Mouse (Mus musculus): Measurements from ENCODE around the gene Zc2hc1b.

The Zc2hc1b gene

DNA sequence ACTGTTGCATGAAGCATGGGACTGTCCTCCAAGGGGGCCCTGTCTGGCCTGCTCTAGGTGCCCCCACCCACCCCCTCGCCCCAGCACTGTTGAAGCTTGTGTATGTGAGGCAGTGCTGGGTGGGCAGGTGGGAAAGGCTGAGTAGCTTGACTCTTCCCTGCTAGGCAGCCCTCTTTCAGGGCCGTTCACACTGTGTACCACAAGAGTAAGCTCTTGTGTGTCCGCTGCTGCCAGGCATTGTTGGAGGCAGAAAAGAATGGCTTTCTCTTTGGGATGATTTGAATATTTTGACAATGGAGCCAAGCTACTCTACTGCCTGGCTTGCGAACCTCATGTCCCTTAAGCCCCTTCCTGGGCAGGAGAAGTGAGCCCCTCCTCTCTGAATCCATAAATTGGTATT, 62.8 kb downstream of the Zc2hc1b start:
- no peak for DNase-seq (ENCODE audit: low spot score in 2 of 2)

DNA sequence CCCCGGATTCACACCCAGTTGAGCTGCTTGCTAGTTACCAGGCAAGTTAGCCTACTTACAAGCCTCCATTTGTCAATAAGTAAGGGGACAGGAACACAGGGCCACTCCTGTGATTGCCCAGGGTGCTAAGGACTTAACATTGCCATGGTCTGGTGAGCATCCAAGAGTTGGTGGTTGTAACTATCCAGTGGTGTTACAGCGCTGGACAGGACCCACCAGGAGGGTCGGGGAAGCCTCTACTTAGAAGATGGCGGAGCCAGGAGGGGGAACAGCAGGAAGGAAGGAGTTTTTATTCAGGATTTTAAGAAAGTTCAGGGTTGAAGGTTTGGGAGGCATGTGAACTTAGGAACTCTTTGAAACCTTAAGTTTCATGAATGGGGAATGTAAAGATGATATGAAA, 64.2 kb downstream of the Zc2hc1b start:
- DNase-seq (ENCODE audit: low spot score in 2 of 2) = no peak

DNA sequence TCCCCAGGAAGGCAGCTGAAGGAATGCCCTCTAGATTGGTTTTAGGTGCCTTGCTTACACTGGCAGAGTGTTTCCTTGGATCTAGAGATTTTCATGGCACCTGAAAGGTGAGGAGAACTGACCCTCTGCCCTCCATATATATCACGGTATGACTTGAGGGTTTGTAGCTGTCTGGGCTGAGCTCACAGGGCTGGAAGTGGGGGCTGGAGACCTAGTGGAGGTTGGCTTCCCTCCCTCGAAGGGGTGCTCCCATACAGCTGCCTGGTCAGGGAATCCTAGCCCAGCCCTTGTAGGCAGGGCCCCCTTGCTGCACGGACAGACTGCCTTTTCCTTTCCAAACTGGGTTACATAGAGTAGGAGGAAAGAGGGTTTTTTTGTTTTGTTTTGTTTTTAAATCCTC, 65.0 kb downstream of the Zc2hc1b start:
- no peak for DNase-seq (ENCODE audit: low spot score in 2 of 2)

DNA sequence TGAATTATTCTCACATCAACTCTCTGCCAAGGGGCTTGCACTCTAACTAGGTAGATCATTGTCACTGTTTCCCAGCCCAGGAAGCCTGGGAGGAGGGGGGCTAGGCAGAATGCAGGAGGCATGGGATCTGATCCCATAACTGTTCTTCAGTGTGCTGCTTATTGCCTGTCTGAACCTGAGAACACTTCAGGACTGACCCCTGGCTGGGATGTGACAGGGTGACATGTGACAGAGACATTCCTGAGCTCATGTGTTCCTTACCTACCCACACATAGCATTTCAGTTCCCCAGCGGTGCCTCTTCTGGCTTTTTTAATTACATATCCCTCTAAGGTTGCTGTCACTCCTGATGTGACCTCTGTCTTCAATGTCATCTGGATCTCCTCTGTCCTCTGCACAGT, 68.0 kb downstream of the Zc2hc1b start:
- no peak for DNase-seq (ENCODE audit: low spot score in 2 of 2)

DNA sequence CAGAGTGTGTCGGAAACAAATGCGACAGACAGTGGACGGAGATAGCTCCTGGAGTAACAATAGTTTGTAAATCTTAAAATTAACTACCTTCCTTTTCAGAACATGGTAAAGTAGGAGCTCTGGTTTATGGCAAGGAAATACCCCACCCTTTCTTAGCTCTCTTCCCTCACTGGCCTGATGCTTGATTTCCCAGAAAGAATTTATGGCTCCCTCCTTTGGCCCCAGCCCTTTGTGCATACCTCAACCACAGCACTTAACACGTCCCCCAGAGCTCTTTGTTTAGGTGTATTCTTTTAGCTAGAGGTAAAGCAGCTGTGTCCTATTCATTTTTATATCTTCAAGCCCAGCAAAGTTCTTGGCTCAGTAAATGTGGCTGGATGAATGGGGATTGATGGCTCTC, 69.0 kb downstream of the Zc2hc1b start:
- DNase-seq (ENCODE audit: low spot score in 2 of 2) = no peak

DNA sequence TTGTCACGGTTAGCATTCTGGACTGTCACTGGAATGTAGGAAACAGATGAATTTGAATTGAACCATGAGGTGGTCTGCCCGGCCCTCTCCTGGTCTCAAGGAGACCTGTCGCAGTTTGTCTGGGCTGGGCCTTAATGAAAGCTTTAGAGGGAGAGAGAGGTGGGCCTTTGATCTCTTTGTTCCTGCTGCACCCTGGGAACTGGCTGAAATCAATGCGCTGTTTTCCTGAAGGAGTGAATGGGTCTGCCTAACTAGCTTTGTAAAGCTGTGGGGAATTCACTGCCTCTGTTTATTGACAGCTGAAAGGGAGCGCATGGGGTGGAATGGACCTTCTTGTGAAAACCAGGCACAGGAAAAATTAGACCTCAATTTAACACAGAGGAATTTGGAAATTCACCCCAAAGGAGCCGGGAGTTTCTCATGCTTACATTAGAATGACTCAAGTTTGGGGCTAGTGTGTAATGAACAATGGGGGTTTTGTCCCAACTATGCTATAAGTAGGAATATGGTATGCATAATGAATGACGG, 69.7 kb downstream of the Zc2hc1b start:
- DNase-seq (ENCODE audit: low spot score in 2 of 2) = no peak

DNA sequence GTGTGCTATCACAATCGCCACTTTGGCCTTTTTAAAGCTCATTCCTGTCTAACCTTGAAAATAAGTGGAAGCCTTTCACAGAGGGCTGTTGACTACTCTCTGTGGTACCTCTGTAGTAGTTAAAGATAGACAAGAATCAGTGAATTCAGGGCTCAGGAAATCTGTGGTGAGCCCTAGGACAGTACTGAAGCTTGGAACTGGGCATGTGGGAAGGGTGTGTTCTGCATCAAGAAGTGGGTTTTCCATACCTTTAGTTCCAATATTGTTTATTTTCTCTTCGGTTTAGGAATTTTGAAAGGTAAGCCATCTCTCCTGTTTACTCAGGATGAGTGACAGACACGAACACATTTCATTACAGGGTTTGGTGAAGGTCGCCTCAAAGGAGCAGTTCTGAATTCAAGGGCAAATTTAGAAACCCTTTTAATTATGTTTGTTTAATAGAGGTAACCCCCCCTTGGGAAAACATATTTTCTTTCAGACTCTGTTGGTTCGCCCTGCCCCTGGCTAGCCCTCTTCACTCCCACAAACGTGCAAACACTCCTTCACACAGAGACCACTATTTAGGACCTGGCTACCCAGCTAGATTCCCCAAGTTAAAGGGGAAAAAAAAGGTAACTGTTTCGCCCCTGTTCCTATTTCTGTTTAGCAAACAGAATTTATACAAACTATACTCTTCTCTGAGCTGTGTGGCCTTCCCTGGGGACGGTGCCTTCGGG, 70.8 kb downstream of the Zc2hc1b start:
- DNase-seq (ENCODE audit: low spot score in 2 of 2) = no peak

DNA sequence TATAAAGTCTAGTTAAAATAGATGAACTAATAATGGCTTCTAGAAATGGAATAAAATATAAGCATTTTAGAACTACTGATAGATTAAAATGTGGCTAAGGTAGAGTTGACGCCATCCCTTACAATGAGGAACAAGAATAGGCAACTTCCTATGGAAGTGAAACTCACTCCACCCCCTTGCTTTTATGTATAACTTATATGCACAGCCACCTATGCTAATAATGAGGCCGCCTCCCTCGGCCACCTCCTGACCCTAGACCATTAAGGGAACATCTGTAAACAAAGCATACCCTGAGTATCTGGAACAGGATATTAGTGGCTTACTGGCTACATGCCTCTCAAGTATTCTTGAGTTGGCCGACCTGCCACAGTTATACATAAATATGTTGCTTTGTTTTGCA, 74.0 kb downstream of the Zc2hc1b start:
- DNase-seq (ENCODE audit: low spot score in 2 of 2) = no peak

DNA sequence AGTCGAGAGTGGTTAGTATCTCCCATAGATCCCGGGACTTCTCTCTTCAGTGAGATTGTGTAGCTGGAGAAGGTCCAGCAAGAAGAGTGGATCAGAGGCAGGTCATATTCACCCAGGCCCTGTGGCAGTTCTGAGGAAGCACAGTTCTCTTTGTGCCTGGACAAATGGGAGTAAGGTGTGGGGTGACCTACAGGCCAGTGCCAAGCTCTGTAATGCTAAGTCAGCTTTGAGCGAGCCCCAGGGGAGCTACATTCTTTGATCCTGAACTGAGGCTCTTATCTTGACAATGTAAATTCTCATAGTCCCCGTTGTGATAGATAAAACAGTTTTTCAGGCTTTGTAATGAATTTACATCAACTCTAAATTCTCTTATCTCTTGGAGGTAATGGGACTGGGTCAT, 75.5 kb downstream of the Zc2hc1b start:
- DNase-seq (ENCODE audit: low spot score in 2 of 2) = no peak

DNA sequence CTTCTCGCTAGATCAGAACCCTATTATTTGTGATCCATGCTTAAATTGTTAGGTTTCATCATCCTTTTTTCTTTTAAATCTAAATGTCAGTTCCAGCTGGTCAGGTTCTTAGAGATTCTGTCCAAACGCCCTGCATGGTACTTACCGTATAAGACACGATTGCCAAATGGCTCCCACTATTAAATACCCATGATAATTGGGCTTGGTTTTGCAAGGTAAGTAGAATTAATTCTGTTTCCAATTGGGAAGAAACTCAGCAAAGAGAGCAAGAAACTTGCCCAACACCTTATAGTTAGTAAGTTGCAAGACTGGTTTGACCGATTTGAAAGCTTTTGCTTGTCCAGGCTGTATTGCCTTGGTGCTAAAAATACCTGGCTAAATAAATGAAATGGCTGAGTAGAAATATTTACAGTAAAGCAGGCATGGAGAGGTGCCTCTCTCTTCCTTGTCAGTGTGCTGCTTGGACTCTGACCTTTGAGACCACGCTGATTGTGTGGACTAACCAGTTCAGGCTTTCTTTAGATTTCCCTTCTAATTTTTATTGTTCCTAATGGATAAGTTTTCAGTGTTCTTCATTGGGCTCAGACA, 77.7 kb downstream of the Zc2hc1b start:
- DNase-seq (ENCODE audit: low spot score in 2 of 2) = no peak

Measured in frontal cortex, postnatal 36 days (tissue).